Mouse (Mus musculus) thymus, adult 2 months (tissue): ENCODE measurements around the gene Gabbr2. TPM values are rescaled to one million over a fixed set of nuclear protein-coding genes. Genes with fewer than 3 reads are reported as not detected.

Experiments used
- DNase-seq: peaks from one replicate; pipeline ENCODE4 v3.0.0; 2021
- H3K27ac ChIP-seq: fragments of 200-500 bp; 2 replicates; pipeline ENCODE4 v1.5.1; 2012; ENCODE audit warnings: low read length, control low read depth; ENCODE audit not compliant: control insufficient read depth, insufficient read depth
- H3K27me3 ChIP-seq: fragments of 200-500 bp; 2 replicates; pipeline ENCODE4 v1.6.1; 2012; ENCODE audit warnings: mild to moderate bottlenecking, low read length, moderate library complexity, mixed read lengths; ENCODE audit not compliant: control insufficient read depth, insufficient read depth
- H3K36me3 ChIP-seq: fragments of 200-500 bp; 2 replicates; pipeline ENCODE4 v1.6.1; 2012; ENCODE audit warnings: mild to moderate bottlenecking, low read length, moderate library complexity; ENCODE audit not compliant: control insufficient read depth, insufficient read depth
- H3K4me1 ChIP-seq: fragments of 200-500 bp; replicated peaks from 2 replicates; pipeline ENCODE4 v1.6.1; 2012; ENCODE audit warnings: low read length; ENCODE audit not compliant: control insufficient read depth, insufficient read depth
- H3K4me3 ChIP-seq: fragments of 200-500 bp; 2 replicates; pipeline ENCODE4 v1.5.1; 2012; ENCODE audit warnings: mild to moderate bottlenecking, low read length, control low read depth, moderate library complexity; ENCODE audit not compliant: control insufficient read depth, insufficient read depth
- CTCF ChIP-seq: fragments of 200-500 bp; IDR thresholded peaks from 2 replicates; pipeline ENCODE4 v1.5.1; 2012; ENCODE audit warnings: mild to moderate bottlenecking, control low read depth, low read length, moderate library complexity, borderline replicate concordance; ENCODE audit not compliant: control insufficient read depth, poor library complexity, insufficient read depth; ENCODE audit errors: extremely low read depth
- POLR2A ChIP-seq: fragments of 200-500 bp; IDR thresholded peaks from 2 replicates; pipeline ENCODE4 v1.6.1; 2012; ENCODE audit warnings: mild to moderate bottlenecking, low read length, control low read depth, moderate library complexity; ENCODE audit not compliant: control insufficient read depth, poor library complexity, insufficient read depth; ENCODE audit errors: extremely low read depth
- WGBS: fragments of 180-500 bp; shearing (Covaris S2); methylation state at CpG from one replicate; pipeline ENCODE4 v1.1.7; 2018; 5-methylcytosine and 5-hydroxymethylcytosine counted together
- polyA plus RNA-seq: library from polyadenylated mRNA; depleted of rRNA; stranded (reverse); fragments of >200 nt; gene quantifications from 2 replicates; pipeline ENCODE4 v1.2.3, GENCODE M21; 2012

The Gabbr2 gene
- polyA plus RNA-seq, 1 experiment = 0.20 TPM

- TF ChIP-seq CTCF = no peak
- TF ChIP-seq POLR2A = no peak
- WGBS = 85% methylated on average over 2 of the region's 2 CpGs
- Histone ChIP-seq H3K27me3 (no peaks in the 10 kb centered on the region), H3K4me1 (no peaks in the 10 kb centered on the region), H3K36me3 (no peaks in the 10 kb centered on the region), H3K4me3 (no peak overlapping the region), H3K27ac (no peak overlapping the region)
- no peak for DNase-seq
These were observed 30.3 kb downstream of the Gabbr2 start for GRCm38 (mm10) chr4:46961403-46961802.

GRCm38 (mm10) chr4:46960208-46960607, 31.5 kb downstream of the Gabbr2 start:
- Histone ChIP-seq H3K27ac (no peak overlapping the region), H3K36me3 (no peaks in the 10 kb centered on the region), H3K4me1 (no peaks in the 10 kb centered on the region), H3K4me3 (no peak overlapping the region), H3K27me3 (no peaks in the 10 kb centered on the region)
- TF ChIP-seq POLR2A = no peak
- no peak for TF ChIP-seq CTCF
- DNase-seq = no peak
- 92% methylated on average over 10 of the region's 10 CpGs for WGBS

- TF ChIP-seq CTCF (no peak), POLR2A (no peak)
- WGBS = 92% methylated on average over 6 of the region's 6 CpGs
- no peak for DNase-seq
- Histone ChIP-seq H3K4me1 (no peaks in the 10 kb centered on the region), H3K36me3 (no peaks in the 10 kb centered on the region), H3K27ac (no peak overlapping the region), H3K4me3 (no peak overlapping the region), H3K27me3 (no peaks in the 10 kb centered on the region)
These were observed 31.9 kb downstream of the Gabbr2 start for GRCm38 (mm10) chr4:46959776-46960175.

- Histone ChIP-seq H3K4me3 (no peak overlapping the region), H3K27me3 (no peaks in the 10 kb centered on the region), H3K4me1 (no peaks in the 10 kb centered on the region), H3K36me3 (no peaks in the 10 kb centered on the region), H3K27ac (no peak overlapping the region)
- 97% methylated on average over 7 of the region's 7 CpGs for WGBS
- TF ChIP-seq CTCF = no peak
- no peak for TF ChIP-seq POLR2A
- no peak for DNase-seq
These were observed 33.7 kb downstream of the Gabbr2 start for GRCm38 (mm10) chr4:46957955-46958354.

- Histone ChIP-seq H3K4me1 (no peaks in the 10 kb centered on the region), H3K36me3 (no peaks in the 10 kb centered on the region), H3K27me3 (no peaks in the 10 kb centered on the region), H3K4me3 (no peak overlapping the region), H3K27ac (no peak overlapping the region)
- no peak for TF ChIP-seq CTCF
- TF ChIP-seq POLR2A = no peak
- 87% methylated on average over 4 of the region's 4 CpGs for WGBS
- DNase-seq = no peak
These were observed 34.7 kb downstream of the Gabbr2 start for GRCm38 (mm10) chr4:46956966-46957365.

GRCm38 (mm10) chr4:46953021-46953420, 38.7 kb downstream of the Gabbr2 start:
- no peak for DNase-seq
- Histone ChIP-seq H3K4me3 (no peak overlapping the region), H3K27ac (no peak overlapping the region), H3K36me3 (no peaks in the 10 kb centered on the region), H3K27me3 (no peaks in the 10 kb centered on the region), H3K4me1 (no peaks in the 10 kb centered on the region)
- 95% methylated on average over 7 of the region's 7 CpGs for WGBS
- TF ChIP-seq POLR2A = no peak
- no peak for TF ChIP-seq CTCF

GRCm38 (mm10) chr4:46952562-46952961, 39.1 kb downstream of the Gabbr2 start:
- Histone ChIP-seq H3K27me3 (no peaks in the 10 kb centered on the region), H3K4me3 (no peak overlapping the region), H3K27ac (no peak overlapping the region), H3K4me1 (no peaks in the 10 kb centered on the region), H3K36me3 (no peaks in the 10 kb centered on the region)
- WGBS = 90% methylated on average over 4 of the region's 4 CpGs
- no peak for TF ChIP-seq POLR2A
- no peak for TF ChIP-seq CTCF
- DNase-seq = no peak
